Mouse (Mus musculus) erythroblast, embryonic 14.5 days (primary cell): ENCODE data around the gene Osbpl5.

Experiments used
- GATA1 ChIP-seq: IDR thresholded peaks from 2 replicates; pipeline ENCODE4 v1.6.1; 2012; ENCODE audit warnings: low read length, inconsistent platforms, mixed read lengths
- TAL1 ChIP-seq: IDR thresholded peaks from 3 replicates; pipeline ENCODE4 v1.6.1; 2012; ENCODE audit warnings: low read length, inconsistent platforms, mixed read lengths

GRCm38 (mm10) chr7:143706697-143707438 lies 49.9 kb downstream of the Osbpl5 start:
- TF ChIP-seq TAL1 = no peak
- no peak for TF ChIP-seq GATA1
